Comparison of ENCODE assay signal across 8 mouse cellular contexts in the genomic region with DNA sequence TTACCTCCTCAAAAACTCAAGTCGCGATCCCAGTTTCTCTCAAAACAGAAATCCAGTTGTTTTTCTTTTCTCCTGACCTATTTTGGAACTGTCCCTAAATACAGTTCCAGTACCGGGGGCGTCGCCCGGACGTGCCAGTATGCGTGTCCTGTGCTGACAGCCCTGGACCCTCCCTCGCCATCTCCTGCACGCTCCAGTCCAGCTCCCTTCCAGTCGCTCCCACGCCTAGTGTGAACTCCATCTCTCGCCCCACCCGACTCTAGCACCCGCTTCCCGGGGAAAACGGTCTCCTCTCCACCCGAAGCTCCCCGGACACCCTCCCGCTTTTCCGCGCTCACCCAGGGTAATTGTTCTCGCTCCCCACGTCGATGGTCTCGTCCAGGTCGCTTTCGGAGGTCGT. TPM values are rescaled to one million over a fixed set of nuclear protein-coding genes. Genes with fewer than 3 reads are reported as not detected.
A peak's percentile ranks its signal among the peaks of the same experiment; 100 is the strongest.
DNase-seq lines count a peak whose midpoint lies in the region; ATAC-seq and TF ChIP-seq lines count a peak whose summit lies in the region.

No protein-coding gene starts in this region.

- H3ac ChIP-seq in C2C12 (ENCODE audit: control insufficient read depth, insufficient read length, low read depth): peak overlapping the region; percentile 47

- ATAC-seq in frontal cortex, adult (ENCODE audit: low TSS enrichment): peak; percentile 69
- peak; percentile 65 for ATAC-seq in forebrain, embryonic 14.5 days
- ATAC-seq in liver, embryonic 14.5 days (ENCODE audit: insufficient read depth): peak; percentile 9; the same call in 1 of the 2 replicates
- ATAC-seq in stomach, embryonic 16.5 days (ENCODE audit: insufficient read depth, low FRiP score): no peak; the same call in none of the 2 replicates

- peaks cover 9% of the 10 kb centered on the region for H3K27me3 ChIP-seq in C2C12 (ENCODE audit: control insufficient read depth, insufficient read depth, insufficient read length)
- peaks cover 43% of the 10 kb centered on the region for H3K27me3 ChIP-seq in forebrain, embryonic 14.5 days (replicated peaks; ENCODE audit: control insufficient read depth, insufficient read depth, low read length)
- peaks cover 68% of the 10 kb centered on the region for H3K27me3 ChIP-seq in liver, embryonic 14.5 days (ENCODE audit: control insufficient read depth, insufficient read depth, low read length)
- H3K27me3 ChIP-seq in stomach, embryonic 16.5 days (ENCODE audit: control insufficient read depth, insufficient read depth, low read length): peaks cover 24% of the 10 kb centered on the region

- no peak overlapping the region for H3K4me3 ChIP-seq in C2C12 (ENCODE audit: insufficient read depth, poor library complexity, severe bottlenecking)
- peak overlapping the region; percentile 56 for H3K4me3 ChIP-seq in forebrain, embryonic 14.5 days (ENCODE audit: low read depth, low read length)
- peak overlapping the region; percentile 38 to 42 for H3K4me3 ChIP-seq in liver, embryonic 14.5 days (ENCODE audit: insufficient read depth in 1 of 2, low read depth in 2 of 2, low read length in 2 of 2)
- peak overlapping the region; percentile 64 for H3K4me3 ChIP-seq in stomach, embryonic 16.5 days (replicated peaks; ENCODE audit: low read length)

- H3K9me3 ChIP-seq in forebrain, embryonic 14.5 days (replicated peaks; ENCODE audit: control insufficient read depth, low read length): no peaks in the 10 kb centered on the region
- no peaks in the 10 kb centered on the region for H3K9me3 ChIP-seq in liver, embryonic 14.5 days (ENCODE audit: control insufficient read depth, low read length)
- no peaks in the 10 kb centered on the region for H3K9me3 ChIP-seq in stomach, embryonic 16.5 days (replicated peaks; ENCODE audit: control insufficient read depth, low read length)

- peaks cover 16% of the 10 kb centered on the region for H3K4me1 ChIP-seq in forebrain, embryonic 14.5 days (ENCODE audit: control insufficient read depth, insufficient read depth, low read length)
- peaks cover 0 to 2% of the 10 kb centered on the region in 2 experiments; a peak in 1 of 4 replicates for H3K4me1 ChIP-seq in liver, embryonic 14.5 days (replicated peaks; ENCODE audit: control insufficient read depth in 2 of 2, insufficient read depth in 2 of 2, low read length in 1 of 2)
- H3K4me1 ChIP-seq in stomach, embryonic 16.5 days (ENCODE audit: control insufficient read depth, insufficient read depth, low read length): peaks cover 19% of the 10 kb centered on the region

- H3K79me2 ChIP-seq in C2C12 (ENCODE audit: control insufficient read depth, insufficient read depth): no peaks in the 10 kb centered on the region

- H3K9ac ChIP-seq in forebrain, embryonic 14.5 days (ENCODE audit: low read length): peak overlapping the region; percentile 63
- H3K9ac ChIP-seq in liver, embryonic 14.5 days (replicated peaks): no peak overlapping the region
- peak overlapping the region; percentile 70 for H3K9ac ChIP-seq in stomach, embryonic 16.5 days (ENCODE audit: low read length)

- 1% methylated on average over 29 of the region's 29 CpGs for WGBS in forebrain, embryonic 14.5 days
- 1% methylated on average over 29 of the region's 29 CpGs for WGBS in liver, embryonic 14.5 days (ENCODE audit: insufficient replicate concordance)
- under 1% methylated on average over 29 of the region's 29 CpGs for WGBS in stomach, embryonic 16.5 days

- no peak for TF ChIP-seq EP300 in liver, embryonic 14.5 days (IDR thresholded peaks at IDR 0.05; ENCODE audit: low read depth)

- no peak for DNase-seq in frontal cortex, adult 2 months (ENCODE audit: extremely low spot score in 1 of 2, low spot score in 1 of 2)
- DNase-seq in forebrain, embryonic 14.5 days (ENCODE audit: low spot score): no peak
- DNase-seq in liver, embryonic 14.5 days (ENCODE audit: low read depth in 3 of 3, low spot score in 3 of 3): no peak
- DNase-seq in layer of hippocampus, adult 9-11 months: no peak
- no peak for DNase-seq in right cerebral cortex, adult 18-20 months

- TF ChIP-seq CTCF in C2C12 (IDR thresholded peaks at IDR 0.05; ENCODE audit: control insufficient read depth, insufficient read depth, insufficient read length): no peak
- no peak for TF ChIP-seq CTCF in liver, embryonic 14.5 days (IDR thresholded peaks at IDR 0.05; ENCODE audit: low read depth)

- H3K79me3 ChIP-seq in C2C12 (ENCODE audit: low read depth): no peaks in the 10 kb centered on the region

- H3K4me2 ChIP-seq in forebrain, embryonic 14.5 days (ENCODE audit: low read length): peak overlapping the region; percentile 80
- H3K4me2 ChIP-seq in liver, embryonic 14.5 days (ENCODE audit: low read depth): peak overlapping the region; percentile 41
- peak overlapping the region; percentile 94 for H3K4me2 ChIP-seq in stomach, embryonic 16.5 days (ENCODE audit: low read depth, low read length)

- H3K27ac ChIP-seq in forebrain, embryonic 14.5 days (ENCODE audit: low read depth, low read length): peak overlapping the region; percentile 48; the same call in 1 of the 2 replicates
- no peak overlapping the region for H3K27ac ChIP-seq in liver, embryonic 14.5 days
- H3K27ac ChIP-seq in stomach, embryonic 16.5 days (ENCODE audit: low read length): peak overlapping the region; percentile 10; the same call in 1 of the 2 replicates

- no peaks in the 10 kb centered on the region for H3K36me3 ChIP-seq in C2C12 (ENCODE audit: control insufficient read depth, insufficient read depth)
- no peaks in the 10 kb centered on the region for H3K36me3 ChIP-seq in forebrain, embryonic 14.5 days (ENCODE audit: control insufficient read depth, insufficient read depth, low read length)
- H3K36me3 ChIP-seq in liver, embryonic 14.5 days (replicated peaks; ENCODE audit: control insufficient read depth, insufficient read depth, low read depth): no peaks in the 10 kb centered on the region
- no peaks in the 10 kb centered on the region for H3K36me3 ChIP-seq in stomach, embryonic 16.5 days (ENCODE audit: control insufficient read depth, insufficient read depth, low read length)

TF ChIP-seq in C2C12, 6 proteins besides CTCF, POLR2A, EP300 and RAD21:
- TF ChIP-seq MYOD1 (IDR thresholded peaks at IDR 0.05; ENCODE audit: control insufficient read depth, insufficient read length, low read depth) (no peak), MAX (IDR thresholded peaks at IDR 0.05) (no peak), USF1 (IDR thresholded peaks at IDR 0.05; ENCODE audit: low read depth) (no peak), FOSL1 (IDR thresholded peaks at IDR 0.05; ENCODE audit: insufficient read depth, low read length, poor library complexity, severe bottlenecking) (no peak), CEBPB (IDR thresholded peaks at IDR 0.05; ENCODE audit: low read depth) (no peak), MYOG (IDR thresholded peaks at IDR 0.05; ENCODE audit: control insufficient read depth, extremely low read depth, insufficient read length) (no peak)

RNA-seq across cellular contexts. Expression of a gene that starts 0.4 kb away (rescaled TPM):
- 21.2 and 21.6 TPM in 2 replicates for polyA plus RNA-seq in frontal cortex, adult 2 months (2012; rRNA removed)
- polyA plus RNA-seq in C2C12 (2012; fragmentation: generic; extraction: Trizol): 0.06 TPM
- 3.1 and 3.6 TPM in 2 replicates for polyA plus RNA-seq in forebrain, embryonic 14.5 days (2014; fragmentation: Nextera tagmentation; extraction: Ambion mirVana)
- 0.60 and 0.65 TPM in 2 replicates for polyA plus RNA-seq in liver, embryonic 14.5 days (2012; rRNA removed)
- polyA plus RNA-seq in liver, embryonic 14.5 days (2014; fragmentation: Nextera tagmentation; extraction: Ambion mirVana): 0.22 and 0.34 TPM in 2 replicates
- polyA plus RNA-seq in stomach, embryonic 16.5 days (2015; fragmentation: Nextera tagmentation; extraction: Ambion mirVana): 4.7 and 5.6 TPM in 2 replicates

RNA-seq across cellular contexts. Expression of a gene that starts 39.1 kb away (rescaled TPM):
- 39.7 and 46.7 TPM in 2 replicates for polyA plus RNA-seq in frontal cortex, adult 2 months (2012; rRNA removed)
- polyA plus RNA-seq in C2C12 (2012; fragmentation: generic; extraction: Trizol): 3.9 TPM
- polyA plus RNA-seq in forebrain, embryonic 14.5 days (2014; fragmentation: Nextera tagmentation; extraction: Ambion mirVana): 7.1 and 10.3 TPM in 2 replicates
- polyA plus RNA-seq in liver, embryonic 14.5 days (2012; rRNA removed): 4.9 and 7.7 TPM in 2 replicates
- polyA plus RNA-seq in liver, embryonic 14.5 days (2014; fragmentation: Nextera tagmentation; extraction: Ambion mirVana): 9.0 and 10.6 TPM in 2 replicates
- polyA plus RNA-seq in stomach, embryonic 16.5 days (2015; fragmentation: Nextera tagmentation; extraction: Ambion mirVana): 9.6 and 11.9 TPM in 2 replicates

Comparison
In these comparisons a context has a peak if more than half of its experiments do, and no peak if none do; other contexts are left out.
1. H3K4me2 ChIP-seq: peak in every context shown above with its lines; median percentile 94 in stomach, embryonic 16.5 days; 80 in forebrain, embryonic 14.5 days; 41 in liver, embryonic 14.5 days.